Mouse (Mus musculus) midbrain, embryonic 12.5 days (tissue): ENCODE measurements around the gene Pno1. TPM values are rescaled to one million over a fixed set of nuclear protein-coding genes. Genes with fewer than 3 reads are reported as not detected.
A peak's percentile ranks its signal among the peaks of the same experiment; 100 is the strongest.

ENCODE experiments used
- ATAC-seq: fragments of 200-750 bp; cut with Nextera tagmentation; 2 replicates; pipeline ENCODE4 v1.8.0; 2017; ENCODE audit warnings: low read depth, moderate TSS enrichment, moderate library complexity; ENCODE audit not compliant: low FRiP score
- H3K27ac ChIP-seq: fragments of 300-500 bp; sonication (generic); replicated peaks from 2 replicates; pipeline ENCODE4 v1.5.1; 2016; ENCODE audit warnings: mild to moderate bottlenecking
- H3K27me3 ChIP-seq: fragments of 300-500 bp; sonication (generic); 2 replicates; pipeline ENCODE4 v1.6.1; 2016; ENCODE audit warnings: mild to moderate bottlenecking
- H3K36me3 ChIP-seq: fragments of 300-500 bp; sonication (generic); 2 replicates; pipeline ENCODE4 v1.6.1; 2016
- H3K4me1 ChIP-seq: fragments of 300-500 bp; sonication (generic); 2 replicates; pipeline ENCODE4 v1.6.1; 2016
- H3K4me2 ChIP-seq: fragments of 300-500 bp; sonication (generic); replicated peaks from 2 replicates; pipeline ENCODE4 v1.6.1; 2016; ENCODE audit warnings: mild to moderate bottlenecking, moderate library complexity
- H3K4me3 ChIP-seq: fragments of 300-500 bp; sonication (generic); 2 replicates; pipeline ENCODE4 v1.5.1; 2016; ENCODE audit warnings: mild to moderate bottlenecking
- H3K9ac ChIP-seq: fragments of 300-500 bp; sonication (generic); replicated peaks from 2 replicates; pipeline ENCODE4 v1.6.1; 2016; ENCODE audit warnings: mild to moderate bottlenecking, moderate library complexity
- H3K9me3 ChIP-seq: fragments of 300-500 bp; sonication (generic); 2 replicates; pipeline ENCODE4 v1.6.1; 2016; ENCODE audit warnings: mild to moderate bottlenecking
- WGBS: fragments of 180-500 bp; shearing (Covaris S2); methylation state at CpG from one replicate; pipeline ENCODE4 v1.1.7; 2016; 5-methylcytosine and 5-hydroxymethylcytosine counted together
- polyA plus RNA-seq: library from polyadenylated mRNA; unstranded; fragments of >200 nt; fragmentation: Nextera tagmentation; extraction: Ambion mirVana; gene quantifications from 2 replicates; pipeline ENCODE4 v1.2.1, GENCODE M21; 2016

Pno1 gene
- polyA plus RNA-seq, 1 experiment from 2014 or later, result 74.9 TPM

GRCm38 (mm10) chr11:17170938-17171729 lies 40.2 kb downstream of the Pno1 start:
- 100% methylated on average over 1 of the region's 1 CpGs for WGBS

GRCm38 (mm10) chr11:17169262-17169661 lies 42.1 kb downstream of the Pno1 start:
- Histone ChIP-seq H3K4me2 (no peak overlapping the region), H3K9me3 (0 out of 2 replicates have a peak, but pooled peaks cover 7% of the 10 kb centered on the region), H3K4me3 (no peak overlapping the region), H3K4me1 (no peaks in the 10 kb centered on the region), H3K9ac (no peak overlapping the region), H3K27ac (no peak overlapping the region), H3K27me3 (no peaks in the 10 kb centered on the region), H3K36me3 (peaks cover 8% of the 10 kb centered on the region; the same call in 1 of the 2 replicates)
- 90% methylated on average over 2 of the region's 2 CpGs for WGBS
- no peak for ATAC-seq

More at GRCm38 (mm10) chr11:17170938-17171729, 40.2 kb downstream of the Pno1 start:
- Histone ChIP-seq H3K4me3 (no peak overlapping the region), H3K36me3 (peaks cover 8% of the 10 kb centered on the region; the same call in 1 of the 2 replicates), H3K4me1 (no peaks in the 10 kb centered on the region), H3K27me3 (no peaks in the 10 kb centered on the region), H3K9me3 (0 out of 2 replicates have a peak, but pooled peaks cover 9% of the 10 kb centered on the region), H3K4me2 (no peak overlapping the region), H3K9ac (no peak overlapping the region), H3K27ac (no peak overlapping the region)
- ATAC-seq, result no peak

- no peak overlapping the region for H3K4me2 ChIP-seq
- H3K4me3 ChIP-seq, result no peak overlapping the region
- WGBS, result 86% methylated on average over 7 of the region's 7 CpGs
- H3K4me1 ChIP-seq, result peaks cover 15% of the 10 kb centered on the region
- H3K9me3 ChIP-seq, result no peaks in the 10 kb centered on the region
- no peak overlapping the region for H3K9ac ChIP-seq
- H3K36me3 ChIP-seq, result no peaks in the 10 kb centered on the region
- no peaks in the 10 kb centered on the region for H3K27me3 ChIP-seq
- H3K27ac ChIP-seq, result no peak overlapping the region
- ATAC-seq, result no peak
These were observed 44.7 kb downstream of the Pno1 start for GRCm38 (mm10) chr11:17166627-17167026.

GRCm38 (mm10) chr11:17163956-17164355 lies 47.4 kb downstream of the Pno1 start:
- 50% methylated on average over 1 of the region's 1 CpGs for WGBS
- H3K9ac ChIP-seq, result no peak overlapping the region
- H3K27me3 ChIP-seq, result no peaks in the 10 kb centered on the region
- H3K27ac ChIP-seq, result no peak overlapping the region
- no peak overlapping the region for H3K4me2 ChIP-seq
- no peak overlapping the region for H3K4me3 ChIP-seq
- no peak for ATAC-seq
- no peaks in the 10 kb centered on the region for H3K36me3 ChIP-seq
- peaks cover 28% of the 10 kb centered on the region for H3K4me1 ChIP-seq
- H3K9me3 ChIP-seq, result no peaks in the 10 kb centered on the region

- peak overlapping the region; percentile 71 for H3K4me2 ChIP-seq
- WGBS, result 2% methylated on average over 12 of the region's 12 CpGs
- H3K27me3 ChIP-seq, result no peaks in the 10 kb centered on the region
- no peaks in the 10 kb centered on the region for H3K9me3 ChIP-seq
- peak overlapping the region; percentile 99 for H3K9ac ChIP-seq
- H3K36me3 ChIP-seq, result no peaks in the 10 kb centered on the region
- no peak for ATAC-seq
- H3K4me3 ChIP-seq, result peak overlapping the region; percentile 99
- H3K4me1 ChIP-seq, result peaks cover 28% of the 10 kb centered on the region
- H3K27ac ChIP-seq, result peak overlapping the region; percentile 96
These were observed 51.1 kb downstream of the Pno1 start for GRCm38 (mm10) chr11:17160242-17160641.

GRCm38 (mm10) chr11:17159738-17160241 lies 51.6 kb downstream of the Pno1 start:
- peak overlapping the region; percentile 99 for H3K4me3 ChIP-seq
- peaks cover 28% of the 10 kb centered on the region for H3K4me1 ChIP-seq
- peak; percentile 21 for ATAC-seq
- no peaks in the 10 kb centered on the region for H3K9me3 ChIP-seq
- H3K27me3 ChIP-seq, result no peaks in the 10 kb centered on the region
- no peaks in the 10 kb centered on the region for H3K36me3 ChIP-seq
- H3K4me2 ChIP-seq, result peak overlapping the region; percentile 71
- under 1% methylated on average over 37 of the region's 46 CpGs for WGBS
- peak overlapping the region; percentile 99 for H3K9ac ChIP-seq
- peak overlapping the region; percentile 96 for H3K27ac ChIP-seq

GRCm38 (mm10) chr11:17158858-17159737 lies 52.3 kb downstream of the Pno1 start, which contains the start of gene Ppp3r1:
Gene Ppp3r1 (plus strand): TSS chr11:17159263.
- Histone ChIP-seq H3K9me3 (no peaks in the 10 kb centered on the region), H3K4me2 (peak within 1 kb of the TSS; percentile 71), H3K4me3 (peak within 1 kb of the TSS; percentile 99), H3K27me3 (no peaks in the 10 kb centered on the region; the same call in 1 of the 2 replicates), H3K27ac (peak within 1 kb of the TSS; percentile 96), H3K36me3 (no peaks in the 10 kb centered on the region), H3K4me1 (peaks cover 27% of the 10 kb centered on the region), H3K9ac (peak within 1 kb of the TSS; percentile 99)
- under 1% methylated on average over 89 of the region's 89 CpGs for WGBS
- ATAC-seq, result peak; percentile 99

Other genes with a start within 250 kb of the Pno1 start
- gene Cnrip1, start 160.0 kb downstream of the Pno1 start, polyA plus RNA-seq, result 37.4 and 40.2 TPM in 2 replicates
- 3.9 and 4.7 TPM in 2 replicates for gene Plek, start 159.2 kb downstream of the Pno1 start, polyA plus RNA-seq
- 113 and 117 TPM in 2 replicates for gene Ppp3r1, start 52.3 kb downstream of the Pno1 start, polyA plus RNA-seq
- 25.2 and 25.6 TPM in 2 replicates for gene Wdr92, start 29.5 kb downstream of the Pno1 start, polyA plus RNA-seq
- gene C1d, start 46.0 kb upstream of the Pno1 start, polyA plus RNA-seq, result 105 and 110 TPM in 2 replicates